Mouse (Mus musculus): Measurements from ENCODE around the gene Gm49352. TPM values are rescaled to one million over a fixed set of nuclear protein-coding genes. Genes with fewer than 3 reads are reported as not detected.
"Not testable (repeated sequence)": the region's sequence is repeated elsewhere in the genome, so short reads cannot be mapped to it uniquely, and the experiment has no call there.

Gm49352 gene
- total RNA-seq (2021): not detected

DNA sequence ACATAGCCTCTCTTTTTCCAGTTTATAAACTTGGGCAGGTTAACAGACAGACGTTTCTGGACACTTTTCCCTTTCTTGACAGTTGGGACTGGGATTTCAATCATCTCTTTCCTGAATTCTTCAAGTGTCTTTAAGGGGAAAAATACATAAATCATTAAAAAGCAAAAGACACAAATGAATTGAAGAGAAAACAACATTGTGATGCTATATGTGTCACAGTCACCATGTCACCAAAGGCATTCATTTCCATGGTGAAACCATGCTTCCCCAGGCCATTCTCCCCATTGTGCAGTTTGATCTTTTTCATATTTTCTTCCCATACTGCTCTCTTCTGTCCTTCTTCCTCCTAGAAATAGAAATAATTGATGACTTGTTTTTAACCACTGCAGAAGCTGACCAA is at the start of gene Gm49352:
Gene Gm49352 (minus strand): TSS at position 101 of the 400 bp plus-strand sequence.
- intact Hi-C loops (cut with DNase I); DNase-seq: not testable (repeated sequence)

DNA sequence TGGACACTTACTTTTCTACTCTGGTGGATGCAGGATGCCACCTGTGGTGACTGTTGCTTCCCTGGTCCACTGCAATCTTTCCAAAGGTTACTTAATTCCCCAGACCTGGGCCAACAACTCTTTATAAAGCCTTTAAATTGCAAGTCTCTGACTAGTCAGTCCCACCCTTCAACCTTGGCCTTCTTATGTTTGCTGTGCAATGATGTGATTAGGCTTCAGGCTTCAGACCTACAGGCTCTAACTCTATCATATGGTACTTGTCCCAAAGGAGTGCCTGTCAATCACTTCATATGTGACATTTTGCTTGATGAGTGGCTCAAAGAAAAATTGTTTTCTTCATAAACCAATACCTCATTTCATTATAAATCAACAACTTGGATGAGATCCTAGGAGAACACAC is 2.1 kb upstream of the Gm49352 start, which contains the start of gene Cts3:
Gene Cts3 (minus strand): TSS at position 101 of the 400 bp plus-strand sequence.
- DNase-seq: no peak
- intact Hi-C loops (cut with DNase I): no loop called here

DNA sequence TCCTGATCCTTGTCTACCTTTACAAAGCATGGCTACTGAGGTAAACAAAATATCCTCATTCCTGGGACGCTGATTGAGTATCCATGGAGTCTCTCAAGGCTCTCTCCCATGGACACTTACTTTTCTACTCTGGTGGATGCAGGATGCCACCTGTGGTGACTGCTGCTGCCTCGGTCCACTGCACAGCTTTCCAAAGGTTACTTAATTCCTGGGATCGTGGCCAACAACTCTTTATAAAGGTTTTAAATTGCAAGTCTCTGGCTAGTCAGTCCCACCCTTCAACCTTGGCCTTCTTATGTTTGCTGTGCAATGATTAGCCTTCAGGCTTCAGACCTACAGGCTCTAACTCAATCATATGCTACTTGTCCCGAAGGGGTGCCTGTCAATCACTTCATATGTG is 26.3 kb downstream of the Gm49352 start, which contains the start of gene Ctsm:
Gene Ctsm (minus strand): TSS at position 209 of the 400 bp plus-strand sequence.
- intact Hi-C loops (cut with DNase I): no loop called here
- DNase-seq: no peak

Other genes starting within 250 kb of the Gm49352 start
- not detected for gene Cts7, start 210.0 kb downstream of the Gm49352 start, total RNA-seq (2021)
- not detected for gene Ctsm, start 26.3 kb downstream of the Gm49352 start, total RNA-seq (2021)
- gene Cts3, start 2.0 kb upstream of the Gm49352 start, total RNA-seq (2021): not detected

Data from left cerebral cortex, postnatal 4 days (tissue).